Mouse (Mus musculus): ENCODE data around the gene Sass6. TPM values are rescaled to one million over a fixed set of nuclear protein-coding genes. Genes with fewer than 3 reads are reported as not detected.

Sass6 gene
- 4.4 TPM for polyA plus RNA-seq (2017; shearing (Covaris generic))

GRCm38 (mm10) chr3:116594728-116595602 is at the start of gene Sass6:
Gene Sass6 (plus strand): TSS chr3:116594982.

GRCm38 (mm10) chr3:116562408-116563094 is 32.2 kb upstream of the Sass6 start, which contains the start of gene Lrrc39:
Gene Lrrc39 (plus strand): TSS chr3:116562973.

GRCm38 (mm10) chr3:116614295-116614892 is 19.6 kb downstream of the Sass6 start, which contains the start of gene Trmt13:
Gene Trmt13 (minus strand): TSS chr3:116614587.

GRCm38 (mm10) chr3:116662463-116662863 is 67.7 kb downstream of the Sass6 start, which contains the start of gene Mfsd14a:
Gene Mfsd14a (minus strand): TSS chr3:116662677.

Other genes starting within 250 kb of the Sass6 start
- gene Cdc14a, start 170.9 kb upstream of the Sass6 start, polyA plus RNA-seq (2017; shearing (Covaris generic)) = 15.8 TPM
- gene Rtca, start 86.8 kb upstream of the Sass6 start, polyA plus RNA-seq (2017; shearing (Covaris generic)) = 28.1 TPM
- gene Dbt, start 81.9 kb upstream of the Sass6 start, polyA plus RNA-seq (2017; shearing (Covaris generic)) = 12.2 TPM
- 0.41 TPM for gene Lrrc39, start 32.0 kb upstream of the Sass6 start, polyA plus RNA-seq (2017; shearing (Covaris generic))
- gene Trmt13, start 19.6 kb downstream of the Sass6 start, polyA plus RNA-seq (2017; shearing (Covaris generic)) = 42.9 TPM
- gene Mfsd14a, start 67.7 kb downstream of the Sass6 start, polyA plus RNA-seq (2017; shearing (Covaris generic)) = 136 TPM
- gene Gm43191, start 86.3 kb downstream of the Sass6 start, polyA plus RNA-seq (2017; shearing (Covaris generic)) = not detected
- gene Slc35a3, start 117.8 kb downstream of the Sass6 start, polyA plus RNA-seq (2017; shearing (Covaris generic)) = 21.3 TPM
- gene Agl, start 213.2 kb downstream of the Sass6 start, polyA plus RNA-seq (2017; shearing (Covaris generic)) = 3.6 TPM

All from naive thymus-derived CD4-positive, alpha-beta T cell, adult 5 months (primary cell).